Mouse (Mus musculus) limb, embryonic 13.5 days (tissue): Measurements from ENCODE around the gene Hjurp. TPM values are rescaled to one million over a fixed set of nuclear protein-coding genes. Genes with fewer than 3 reads are reported as not detected.

Experiments
- ATAC-seq: fragments of 200-750 bp; cut with Nextera tagmentation; 2 replicates; pipeline ENCODE4 v1.8.0; 2017; ENCODE audit warnings: low read depth, moderate number of reproducible peaks, moderate TSS enrichment; ENCODE audit not compliant: low FRiP score
- H3K27ac ChIP-seq: fragments of 300-500 bp; sonication (generic); 2 replicates; pipeline ENCODE4 v1.5.1; 2015; ENCODE audit warnings: inconsistent platforms, mild to moderate bottlenecking, moderate library complexity
- H3K27me3 ChIP-seq: fragments of 300-500 bp; sonication (generic); 2 replicates; pipeline ENCODE4 v1.6.1; 2015; ENCODE audit warnings: mild to moderate bottlenecking, inconsistent platforms
- H3K36me3 ChIP-seq: fragments of 300-500 bp; sonication (generic); 2 replicates; pipeline ENCODE4 v1.6.1; 2015; ENCODE audit warnings: inconsistent platforms, mild to moderate bottlenecking, moderate library complexity
- H3K4me1 ChIP-seq: fragments of 300-500 bp; sonication (generic); 2 replicates; pipeline ENCODE4 v1.6.1; 2015; ENCODE audit warnings: inconsistent platforms
- H3K4me2 ChIP-seq: fragments of 300-500 bp; sonication (generic); replicated peaks from 2 replicates; pipeline ENCODE4 v1.6.1; 2015; ENCODE audit warnings: inconsistent platforms, mild to moderate bottlenecking, moderate library complexity
- H3K4me3 ChIP-seq: fragments of 300-500 bp; sonication (generic); 2 replicates; pipeline ENCODE4 v1.5.1; 2015; ENCODE audit warnings: moderate library complexity, mild to moderate bottlenecking, inconsistent platforms
- H3K9ac ChIP-seq: fragments of 300-500 bp; sonication (generic); 2 replicates; pipeline ENCODE4 v1.6.1; 2015; ENCODE audit warnings: mild to moderate bottlenecking, inconsistent platforms
- H3K9me3 ChIP-seq: fragments of 300-500 bp; sonication (generic); 2 replicates; pipeline ENCODE4 v1.6.1; 2016; ENCODE audit warnings: inconsistent platforms
- WGBS: fragments of 180-500 bp; shearing (Covaris S2); methylation state at CpG from one replicate; pipeline ENCODE4 v1.1.7; 2015; 5-methylcytosine and 5-hydroxymethylcytosine counted together
- polyA plus RNA-seq: library from polyadenylated mRNA; unstranded; fragments of >200 nt; fragmentation: Nextera tagmentation; extraction: Ambion mirVana; gene quantifications from 2 replicates; pipeline ENCODE4 v1.2.1, GENCODE M21; 2015

Gene Hjurp
- polyA plus RNA-seq, 1 experiment from 2014 or later, result 205 TPM

GRCm38 (mm10) chr1:88274371-88275077 is 2.9 kb downstream of the Hjurp start:
- Histone ChIP-seq H3K9ac (peak overlapping the region; percentile 4), H3K4me2 (no peak overlapping the region), H3K4me1 (peaks cover 25% of the 10 kb centered on the region), H3K27me3 (no peaks in the 10 kb centered on the region), H3K4me3 (no peak overlapping the region), H3K27ac (no peak overlapping the region), H3K9me3 (no peaks in the 10 kb centered on the region), H3K36me3 (peaks cover 55% of the 10 kb centered on the region)
- 73% methylated on average over 11 of the region's 11 CpGs for WGBS
- ATAC-seq, result no peak

GRCm38 (mm10) chr1:88273832-88274231 is 3.6 kb downstream of the Hjurp start:
- no peak overlapping the region for H3K27ac ChIP-seq
- ATAC-seq, result no peak
- peaks cover 25% of the 10 kb centered on the region for H3K4me1 ChIP-seq
- H3K9ac ChIP-seq, result no peak overlapping the region
- H3K9me3 ChIP-seq, result no peaks in the 10 kb centered on the region
- H3K27me3 ChIP-seq, result no peaks in the 10 kb centered on the region
- H3K4me3 ChIP-seq, result no peak overlapping the region
- H3K4me2 ChIP-seq, result no peak overlapping the region
- peaks cover 62% of the 10 kb centered on the region for H3K36me3 ChIP-seq
- WGBS, result 83% methylated on average over 4 of the region's 4 CpGs

- Histone ChIP-seq H3K4me1 (peaks cover 25% of the 10 kb centered on the region), H3K4me3 (no peak overlapping the region), H3K27me3 (no peaks in the 10 kb centered on the region), H3K4me2 (no peak overlapping the region), H3K27ac (no peak overlapping the region), H3K9me3 (no peaks in the 10 kb centered on the region), H3K36me3 (peaks cover 67% of the 10 kb centered on the region), H3K9ac (no peak overlapping the region)
- ATAC-seq, result no peak
- WGBS, result 95% methylated on average over 3 of the region's 3 CpGs
Measured at GRCm38 (mm10) chr1:88273326-88273725, 4.1 kb downstream of the Hjurp start.

GRCm38 (mm10) chr1:88272851-88273250 is 4.6 kb downstream of the Hjurp start:
- Histone ChIP-seq H3K9me3 (no peaks in the 10 kb centered on the region), H3K4me3 (no peak overlapping the region), H3K27me3 (no peaks in the 10 kb centered on the region), H3K27ac (no peak overlapping the region), H3K4me2 (no peak overlapping the region), H3K9ac (no peak overlapping the region), H3K4me1 (peaks cover 21% of the 10 kb centered on the region), H3K36me3 (peaks cover 72% of the 10 kb centered on the region)
- WGBS, result 65% methylated on average over 4 of the region's 4 CpGs
- no peak for ATAC-seq

GRCm38 (mm10) chr1:88269539-88270309 is 7.7 kb downstream of the Hjurp start:
- no peak overlapping the region for H3K4me3 ChIP-seq
- 0 out of 2 replicates have a peak, but pooled peaks cover 5% of the 10 kb centered on the region for H3K9me3 ChIP-seq
- H3K27me3 ChIP-seq, result no peaks in the 10 kb centered on the region
- H3K4me1 ChIP-seq, result no peaks in the 10 kb centered on the region
- no peak overlapping the region for H3K9ac ChIP-seq
- peaks cover 90% of the 10 kb centered on the region for H3K36me3 ChIP-seq
- no peak overlapping the region for H3K4me2 ChIP-seq
- H3K27ac ChIP-seq, result no peak overlapping the region
- 88% methylated on average over 12 of the region's 12 CpGs for WGBS
- no peak for ATAC-seq

GRCm38 (mm10) chr1:88268070-88268469 is 9.4 kb downstream of the Hjurp start:
- ATAC-seq, result no peak
- no peaks in the 10 kb centered on the region for H3K27me3 ChIP-seq

GRCm38 (mm10) chr1:88267489-88267888 is 9.9 kb downstream of the Hjurp start:
- no peak overlapping the region for H3K4me3 ChIP-seq
- no peak overlapping the region for H3K9ac ChIP-seq
- H3K27ac ChIP-seq, result no peak overlapping the region
- WGBS, result 92% methylated on average over 6 of the region's 6 CpGs
- peaks cover 91% of the 10 kb centered on the region for H3K36me3 ChIP-seq
- no peaks in the 10 kb centered on the region for H3K27me3 ChIP-seq
- no peak for ATAC-seq
- H3K9me3 ChIP-seq, result peaks cover 5% of the 10 kb centered on the region; the same call in 1 of the 2 replicates
- no peaks in the 10 kb centered on the region for H3K4me1 ChIP-seq
- no peak overlapping the region for H3K4me2 ChIP-seq

More at GRCm38 (mm10) chr1:88268070-88268469, 9.4 kb downstream of the Hjurp start:
- Histone ChIP-seq H3K4me3 (no peak overlapping the region), H3K9ac (no peak overlapping the region), H3K4me2 (no peak overlapping the region), H3K4me1 (no peaks in the 10 kb centered on the region), H3K9me3 (0 out of 2 replicates have a peak, but pooled peaks cover 5% of the 10 kb centered on the region), H3K36me3 (peaks cover 91% of the 10 kb centered on the region), H3K27ac (no peak overlapping the region)
- WGBS, result 82% methylated on average over 6 of the region's 6 CpGs

- ATAC-seq, result no peak
Measured at GRCm38 (mm10) chr1:88266123-88266522, 11.3 kb downstream of the Hjurp start.

GRCm38 (mm10) chr1:88264869-88265240 is 12.6 kb downstream of the Hjurp start:
- H3K4me2 ChIP-seq, result no peak overlapping the region
- H3K27ac ChIP-seq, result no peak overlapping the region
- ATAC-seq, result no peak
- peaks cover 100% of the 10 kb centered on the region for H3K36me3 ChIP-seq
- 80% methylated on average over 4 of the region's 4 CpGs for WGBS
- H3K4me3 ChIP-seq, result no peak overlapping the region
- H3K27me3 ChIP-seq, result no peaks in the 10 kb centered on the region
- H3K9me3 ChIP-seq, result peaks cover 19% of the 10 kb centered on the region; the same call in 1 of the 2 replicates
- H3K4me1 ChIP-seq, result peaks cover 3% of the 10 kb centered on the region; the same call in 1 of the 2 replicates
- no peak overlapping the region for H3K9ac ChIP-seq

More at GRCm38 (mm10) chr1:88266123-88266522, 11.3 kb downstream of the Hjurp start:
- peaks cover 13% of the 10 kb centered on the region; the same call in 1 of the 2 replicates for H3K9me3 ChIP-seq
- H3K27ac ChIP-seq, result no peak overlapping the region
- H3K36me3 ChIP-seq, result peaks cover 91% of the 10 kb centered on the region
- 89% methylated on average over 13 of the region's 13 CpGs for WGBS
- H3K4me3 ChIP-seq, result no peak overlapping the region
- H3K27me3 ChIP-seq, result no peaks in the 10 kb centered on the region
- no peak overlapping the region for H3K9ac ChIP-seq
- H3K4me2 ChIP-seq, result no peak overlapping the region
- peaks cover 3% of the 10 kb centered on the region; the same call in 1 of the 2 replicates for H3K4me1 ChIP-seq

- 88% methylated on average over 7 of the region's 7 CpGs for WGBS
- no peak overlapping the region for H3K4me3 ChIP-seq
- ATAC-seq, result no peak
Measured at GRCm38 (mm10) chr1:88264237-88264868, 13.1 kb downstream of the Hjurp start.

GRCm38 (mm10) chr1:88263778-88264177 is 13.7 kb downstream of the Hjurp start:
- H3K36me3 ChIP-seq, result peaks cover 97% of the 10 kb centered on the region
- peaks cover 3% of the 10 kb centered on the region; the same call in 1 of the 2 replicates for H3K4me1 ChIP-seq
- H3K27ac ChIP-seq, result no peak overlapping the region
- 90% methylated on average over 5 of the region's 5 CpGs for WGBS
- H3K9me3 ChIP-seq, result peaks cover 25% of the 10 kb centered on the region; the same call in 1 of the 2 replicates
- ATAC-seq, result no peak
- no peaks in the 10 kb centered on the region for H3K27me3 ChIP-seq
- no peak overlapping the region for H3K4me2 ChIP-seq
- H3K4me3 ChIP-seq, result no peak overlapping the region
- H3K9ac ChIP-seq, result no peak overlapping the region

More at GRCm38 (mm10) chr1:88264237-88264868, 13.1 kb downstream of the Hjurp start:
- Histone ChIP-seq H3K9me3 (peaks cover 19% of the 10 kb centered on the region; the same call in 1 of the 2 replicates), H3K9ac (no peak overlapping the region), H3K4me2 (no peak overlapping the region), H3K4me1 (peaks cover 3% of the 10 kb centered on the region; the same call in 1 of the 2 replicates), H3K27ac (no peak overlapping the region), H3K27me3 (no peaks in the 10 kb centered on the region), H3K36me3 (peaks cover 100% of the 10 kb centered on the region)

GRCm38 (mm10) chr1:88262961-88263360 is 14.5 kb downstream of the Hjurp start:
- Histone ChIP-seq H3K27me3 (no peaks in the 10 kb centered on the region), H3K4me1 (peaks cover 3% of the 10 kb centered on the region; the same call in 1 of the 2 replicates), H3K4me2 (no peak overlapping the region), H3K27ac (no peak overlapping the region), H3K9ac (no peak overlapping the region), H3K4me3 (no peak overlapping the region), H3K36me3 (peaks cover 89% of the 10 kb centered on the region), H3K9me3 (peaks cover 29% of the 10 kb centered on the region)
- WGBS, result 74% methylated on average over 6 of the region's 6 CpGs
- ATAC-seq, result no peak
